Mouse (Mus musculus) liver, postnatal 0 days (tissue): ENCODE results near the gene Zmynd11. TPM values are rescaled to one million over a fixed set of nuclear protein-coding genes. Genes with fewer than 3 reads are reported as not detected.
A peak's percentile ranks its signal among the peaks of the same experiment; 100 is the strongest.

Experiments used
- ATAC-seq: fragments of 200-750 bp; cut with Nextera tagmentation; 2 replicates; pipeline ENCODE4 v1.8.0; 2017; ENCODE audit warnings: mild to moderate bottlenecking, moderate library complexity
- DNase-seq: peaks from one replicate; pipeline ENCODE4 v3.0.0-alpha.2; 2016
- H3K27ac ChIP-seq: fragments of 300-500 bp; sonication (generic); 2 replicates; pipeline ENCODE4 v1.5.1; 2014; ENCODE audit warnings: antibody characterized with exemption, moderate library complexity, mild to moderate bottlenecking, low read depth
- H3K27me3 ChIP-seq: fragments of 300-500 bp; sonication (generic); 2 replicates; pipeline ENCODE4 v1.6.1; 2014; ENCODE audit warnings: low read length, control low read depth, mixed read lengths; ENCODE audit not compliant: insufficient read depth
- H3K36me3 ChIP-seq: fragments of 300-500 bp; sonication (generic); replicated peaks from 2 replicates; pipeline ENCODE4 v1.6.1; 2014; ENCODE audit warnings: mild to moderate bottlenecking, control low read depth, low read length, moderate library complexity, mixed read lengths; ENCODE audit not compliant: insufficient read depth
- H3K4me1 ChIP-seq: fragments of 300-500 bp; sonication (generic); 2 replicates; pipeline ENCODE4 v1.6.1; 2014; ENCODE audit warnings: antibody characterized with exemption, mild to moderate bottlenecking, control low read depth; ENCODE audit not compliant: insufficient read depth
- H3K4me2 ChIP-seq: fragments of 300-500 bp; sonication (generic); 2 replicates; pipeline ENCODE4 v1.6.1; 2014; ENCODE audit warnings: low read depth, mild to moderate bottlenecking, low read length, moderate library complexity, mixed read lengths
- H3K4me3 ChIP-seq: fragments of 300-500 bp; sonication (generic); 2 replicates; pipeline ENCODE4 v1.5.1; 2014; ENCODE audit warnings: low read depth, low read length
- H3K9ac ChIP-seq: fragments of 300-500 bp; sonication (generic); replicated peaks from 2 replicates; pipeline ENCODE4 v1.6.1; 2014; ENCODE audit warnings: mild to moderate bottlenecking, moderate library complexity
- H3K9me3 ChIP-seq: fragments of 300-500 bp; sonication (generic); 2 replicates; pipeline ENCODE4 v1.6.1; 2016; ENCODE audit warnings: mild to moderate bottlenecking, control low read depth, low read length, mixed read lengths
- CTCF ChIP-seq: sonication (generic); IDR thresholded peaks from 2 replicates; pipeline ENCODE4 v1.5.1; 2016; ENCODE audit warnings: antibody characterized with exemption, low read depth
- EP300 ChIP-seq: IDR thresholded peaks from 2 replicates; pipeline ENCODE4 v1.6.1; 2016; ENCODE audit warnings: antibody characterized with exemption, low read depth, mild to moderate bottlenecking
- WGBS: fragments of 180-500 bp; shearing (Covaris S2); extraction: QIAGEN DNeasy Blood & Tissue Kit; methylation state at CpG from one replicate; pipeline ENCODE4 v1.1.7; 2014; ENCODE audit not compliant: insufficient replicate concordance; 5-methylcytosine and 5-hydroxymethylcytosine counted together
- polyA plus RNA-seq: library from polyadenylated mRNA; unstranded; fragments of >200 nt; fragmentation: Nextera tagmentation; extraction: Ambion mirVana; gene quantifications from 2 replicates; pipeline ENCODE4 v1.2.1, GENCODE M21; 2015

The Zmynd11 gene
- polyA plus RNA-seq, 1 experiment from 2014 or later = 21.2 TPM

DNA sequence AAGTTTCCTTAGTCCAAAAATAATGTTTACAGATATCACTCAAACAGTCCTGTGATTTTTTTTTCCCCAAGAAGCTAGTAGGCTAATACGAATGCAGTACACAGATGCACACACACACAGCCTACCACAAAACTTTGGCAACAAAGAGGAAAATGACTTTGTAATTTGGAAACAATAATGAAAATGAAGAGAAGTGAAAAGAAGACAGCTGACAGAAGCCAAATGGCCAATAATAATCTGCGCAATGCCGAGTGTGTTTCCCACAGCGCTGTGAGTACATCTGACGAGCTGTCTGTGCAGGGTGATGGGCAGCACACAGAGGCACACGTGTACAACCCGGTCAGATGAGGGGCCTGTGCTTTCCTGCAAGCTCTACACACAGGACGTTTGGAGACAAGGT lies 58.4 kb downstream of the Zmynd11 start:
- Histone ChIP-seq H3K9me3 (no peaks in the 10 kb centered on the region), H3K4me2 (no peak overlapping the region), H3K4me3 (no peak overlapping the region), H3K27me3 (no peaks in the 10 kb centered on the region), H3K36me3 (peaks cover 11% of the 10 kb centered on the region; the same call in 1 of the 2 replicates), H3K4me1 (0 out of 2 replicates have a peak, but pooled peaks cover 3% of the 10 kb centered on the region), H3K9ac (no peak overlapping the region), H3K27ac (no peak overlapping the region)
- DNase-seq = no peak
- WGBS = 88% methylated on average over 8 of the region's 8 CpGs
- no peak for ATAC-seq
- TF ChIP-seq EP300 (no peak), CTCF (no peak)

DNA sequence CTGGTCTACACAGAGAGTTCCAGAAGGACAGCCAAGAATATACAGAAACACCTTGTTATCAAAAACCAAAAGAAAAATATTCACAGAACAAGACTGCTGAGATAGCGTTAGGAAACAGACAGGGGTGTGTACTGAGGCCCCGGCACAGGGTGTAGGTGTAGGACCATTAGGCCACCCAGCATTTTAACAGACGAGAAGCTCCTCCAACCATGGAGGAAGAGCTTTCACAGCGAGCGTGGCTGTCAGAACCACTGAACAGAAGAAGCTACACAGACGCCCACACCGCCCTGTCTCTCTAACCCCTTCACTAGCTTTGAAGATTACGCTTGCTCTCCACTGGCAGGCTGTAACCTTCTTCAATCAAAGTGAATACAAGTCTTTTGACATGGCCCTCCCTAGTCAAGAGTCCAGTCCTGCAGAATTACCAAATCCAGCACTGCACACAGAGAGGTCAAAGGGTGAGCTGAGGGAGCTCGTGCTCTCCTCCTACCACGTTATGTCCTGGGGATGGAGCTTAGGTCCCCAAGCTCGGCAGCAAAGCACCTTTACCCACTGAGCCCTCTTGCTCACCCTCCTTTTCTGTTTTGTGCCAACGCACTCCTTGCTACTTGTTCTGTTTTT lies 62.4 kb downstream of the Zmynd11 start:
- WGBS = 60% methylated on average over 12 of the region's 12 CpGs
- Histone ChIP-seq H3K27me3 (no peaks in the 10 kb centered on the region), H3K9me3 (no peaks in the 10 kb centered on the region), H3K4me3 (no peak overlapping the region), H3K9ac (no peak overlapping the region), H3K4me2 (no peak overlapping the region), H3K4me1 (0 out of 2 replicates have a peak, but pooled peaks cover 3% of the 10 kb centered on the region), H3K27ac (peak overlapping the region; percentile 39; the same call in 1 of the 2 replicates), H3K36me3 (0 out of 2 replicates have a peak, but pooled peaks cover 8% of the 10 kb centered on the region)
- TF ChIP-seq EP300 (no peak), CTCF (no peak)
- ATAC-seq (peak; percentile 96), DNase-seq (peak; percentile 29)

DNA sequence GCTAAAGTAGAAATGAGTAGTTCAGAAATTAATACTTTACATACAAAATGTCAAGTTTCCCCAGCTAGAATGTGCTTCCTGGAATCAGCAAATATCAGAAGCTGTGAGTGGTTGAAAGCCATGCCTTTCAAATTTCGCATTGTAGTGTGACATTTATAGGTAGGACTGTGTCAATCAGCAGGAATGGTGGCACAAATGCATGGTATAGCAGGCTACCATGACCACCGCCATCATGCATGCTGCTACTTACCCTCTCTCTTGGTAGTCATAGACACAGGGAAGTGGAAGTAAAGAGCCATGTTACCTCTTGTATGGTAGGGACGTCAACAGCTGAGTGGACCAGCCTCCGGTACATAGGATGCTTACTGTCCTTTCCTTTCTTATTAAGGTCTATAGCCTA lies 67.8 kb downstream of the Zmynd11 start:
- H3K4me1 ChIP-seq = no peaks in the 10 kb centered on the region
- WGBS = 87% methylated on average over 4 of the region's 4 CpGs
- no peak for ATAC-seq
- no peak overlapping the region for H3K4me2 ChIP-seq
- no peak for DNase-seq
- H3K4me3 ChIP-seq = no peak overlapping the region
- H3K27ac ChIP-seq = no peak overlapping the region
- H3K27me3 ChIP-seq = no peaks in the 10 kb centered on the region
- H3K36me3 ChIP-seq = peaks cover 29% of the 10 kb centered on the region
- no peaks in the 10 kb centered on the region for H3K9me3 ChIP-seq
- TF ChIP-seq EP300 (no peak), CTCF (no peak)
- no peak overlapping the region for H3K9ac ChIP-seq

DNA sequence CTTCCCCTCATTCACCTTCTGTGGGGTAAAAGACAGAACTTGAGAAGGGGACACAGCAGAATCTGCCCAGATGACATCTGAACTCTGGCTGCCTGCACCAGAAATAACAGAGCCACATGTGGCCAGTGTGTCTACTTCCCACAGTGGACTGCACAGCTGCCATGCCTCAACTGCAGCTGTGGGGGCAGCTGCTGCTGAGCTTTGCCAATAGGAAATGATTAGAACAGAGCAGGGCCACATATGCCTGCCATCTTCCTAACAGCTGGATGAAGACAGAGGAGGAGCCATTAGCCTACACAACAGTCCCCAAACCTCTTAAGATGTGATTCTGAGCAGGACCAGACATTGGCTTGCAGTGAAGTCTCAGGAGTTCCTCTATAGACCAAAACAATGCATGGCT lies 69.3 kb downstream of the Zmynd11 start:
- no peaks in the 10 kb centered on the region for H3K9me3 ChIP-seq
- no peak overlapping the region for H3K9ac ChIP-seq
- H3K27me3 ChIP-seq = no peaks in the 10 kb centered on the region
- no peak overlapping the region for H3K27ac ChIP-seq
- ATAC-seq (no peak), DNase-seq (no peak)
- no peak overlapping the region for H3K4me3 ChIP-seq
- TF ChIP-seq CTCF (no peak), EP300 (no peak)
- H3K4me1 ChIP-seq = no peaks in the 10 kb centered on the region
- H3K36me3 ChIP-seq = peaks cover 41% of the 10 kb centered on the region
- H3K4me2 ChIP-seq = no peak overlapping the region

DNA sequence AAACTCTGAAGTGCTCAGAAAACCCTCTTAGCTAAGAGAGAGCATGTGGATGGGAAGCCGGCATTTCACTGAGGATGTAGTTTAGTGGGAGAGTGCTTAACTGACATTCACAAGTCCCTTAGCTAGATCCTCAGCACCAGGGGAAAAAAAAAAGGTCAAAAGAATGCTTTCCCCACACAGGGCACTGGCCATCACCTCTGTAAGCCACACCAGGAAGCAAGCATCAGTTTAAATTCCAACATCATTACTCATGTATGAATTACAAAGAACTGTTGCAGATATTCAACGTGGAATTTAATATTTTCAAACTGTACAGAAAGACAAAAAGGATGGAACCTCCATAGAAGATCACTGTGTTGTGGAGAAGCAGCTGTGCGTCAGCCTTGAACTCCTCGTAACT lies 69.7 kb downstream of the Zmynd11 start:
- H3K9ac ChIP-seq = no peak overlapping the region
- WGBS = 81% methylated on average over 4 of the region's 4 CpGs
- peaks cover 45% of the 10 kb centered on the region for H3K36me3 ChIP-seq
- no peaks in the 10 kb centered on the region for H3K27me3 ChIP-seq
- no peaks in the 10 kb centered on the region for H3K4me1 ChIP-seq
- TF ChIP-seq EP300 = no peak
- no peak for TF ChIP-seq CTCF
- H3K27ac ChIP-seq = no peak overlapping the region
- H3K9me3 ChIP-seq = no peaks in the 10 kb centered on the region
- no peak for DNase-seq
- H3K4me3 ChIP-seq = no peak overlapping the region
- H3K4me2 ChIP-seq = no peak overlapping the region
- no peak for ATAC-seq

DNA sequence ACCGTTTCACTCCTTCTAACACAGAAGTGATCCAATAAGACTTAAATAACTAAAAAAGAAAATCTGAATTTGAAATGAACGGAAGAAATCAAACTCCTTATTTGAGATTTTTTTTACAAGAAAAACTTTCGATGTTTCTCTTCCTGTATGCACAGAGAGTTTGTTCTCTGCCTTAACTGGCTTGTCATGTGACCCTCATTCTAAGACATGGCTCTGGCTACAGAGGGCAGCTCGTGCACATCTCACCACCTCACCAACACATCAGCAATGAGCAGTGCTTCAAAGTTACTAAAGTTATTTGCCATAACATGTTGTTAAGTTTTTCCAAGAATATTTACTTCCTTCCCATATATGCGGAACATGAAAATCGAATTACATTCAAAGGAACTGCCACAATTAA lies 70.5 kb downstream of the Zmynd11 start:
- no peak for TF ChIP-seq EP300
- no peak for TF ChIP-seq CTCF
- ATAC-seq (no peak), DNase-seq (no peak)
- H3K9ac ChIP-seq = no peak overlapping the region
- no peaks in the 10 kb centered on the region for H3K9me3 ChIP-seq
- no peak overlapping the region for H3K4me3 ChIP-seq
- H3K27ac ChIP-seq = no peak overlapping the region
- 87% methylated on average over 6 of the region's 6 CpGs for WGBS
- no peak overlapping the region for H3K4me2 ChIP-seq
- no peaks in the 10 kb centered on the region for H3K27me3 ChIP-seq
- peaks cover 50% of the 10 kb centered on the region for H3K36me3 ChIP-seq
- H3K4me1 ChIP-seq = no peaks in the 10 kb centered on the region

DNA sequence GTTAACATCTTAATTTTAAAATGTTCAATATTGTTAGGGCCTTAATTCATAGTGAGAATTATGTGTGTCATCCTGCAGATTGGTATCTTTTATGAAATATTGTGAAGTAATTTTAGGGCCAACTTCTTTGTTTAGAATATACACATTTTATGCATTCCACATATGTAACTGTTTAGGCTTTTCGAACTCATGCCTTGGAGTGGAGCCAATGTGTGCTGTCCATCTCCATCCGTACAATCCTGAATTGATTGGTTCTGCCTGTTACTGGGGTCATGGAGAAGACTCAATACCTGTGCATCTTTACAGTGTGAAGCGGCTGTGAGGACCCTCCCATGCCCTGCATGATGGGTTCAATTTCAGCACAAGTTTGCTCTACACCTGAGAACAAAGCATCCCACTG lies 72.3 kb downstream of the Zmynd11 start:
- Histone ChIP-seq H3K27ac (no peak overlapping the region), H3K4me3 (no peak overlapping the region), H3K4me2 (no peak overlapping the region), H3K9me3 (no peaks in the 10 kb centered on the region), H3K4me1 (no peaks in the 10 kb centered on the region), H3K9ac (no peak overlapping the region), H3K27me3 (no peaks in the 10 kb centered on the region), H3K36me3 (peaks cover 62% of the 10 kb centered on the region)
- ATAC-seq (no peak), DNase-seq (no peak)
- WGBS = 80% methylated on average over 3 of the region's 3 CpGs
- no peak for TF ChIP-seq CTCF
- TF ChIP-seq EP300 = no peak
